Mouse (Mus musculus) olfactory bulb, adult 2 months (tissue): ENCODE data around the gene Crim1. TPM values are rescaled to one million over a fixed set of nuclear protein-coding genes. Genes with fewer than 3 reads are reported as not detected.

Experiments
- H3K27ac ChIP-seq: fragments of 200-500 bp; 2 replicates; pipeline ENCODE4 v1.5.1; 2012; ENCODE audit warnings: low read depth, low read length; ENCODE audit not compliant: insufficient read depth
- H3K4me1 ChIP-seq: fragments of 200-500 bp; 2 replicates; pipeline ENCODE4 v1.6.1; 2012; ENCODE audit warnings: low read length; ENCODE audit not compliant: control insufficient read depth, insufficient read depth
- H3K4me3 ChIP-seq: fragments of 200-500 bp; 2 replicates; pipeline ENCODE4 v1.5.1; 2012; ENCODE audit warnings: mild to moderate bottlenecking, low read depth, low read length, moderate library complexity; ENCODE audit not compliant: insufficient read depth
- CTCF ChIP-seq: fragments of 200-500 bp; IDR thresholded peaks from 2 replicates; pipeline ENCODE4 v1.5.1; 2012; ENCODE audit warnings: low read depth, mild to moderate bottlenecking, low read length, moderate library complexity; ENCODE audit not compliant: insufficient read depth
- POLR2A ChIP-seq: fragments of 200-500 bp; IDR thresholded peaks from 2 replicates; pipeline ENCODE4 v1.6.1; 2012; ENCODE audit warnings: mild to moderate bottlenecking, low read depth, low read length, moderate library complexity; ENCODE audit not compliant: insufficient read depth
- WGBS: fragments of 180-500 bp; shearing (Covaris S2); methylation state at CpG from one replicate; pipeline ENCODE4 v1.1.7; 2018; 5-methylcytosine and 5-hydroxymethylcytosine counted together
- polyA plus RNA-seq: library from polyadenylated mRNA; stranded (reverse); fragments of >200 nt; gene quantifications from 2 replicates; pipeline ENCODE4 v1.2.4, GENCODE M21; 2012; ENCODE audit warnings: low replicate concordance; ENCODE audit not compliant: missing spikeins, insufficient read depth, insufficient read length

Gene Crim1
- polyA plus RNA-seq, 1 experiment: not detected

- Histone ChIP-seq H3K27ac (no peak overlapping the region), H3K4me1 (peaks cover 3% of the 10 kb centered on the region; the same call in 1 of the 2 replicates), H3K4me3 (no peak overlapping the region)
- TF ChIP-seq POLR2A (no peak), CTCF (no peak)
- 82% methylated on average over 12 of the region's 12 CpGs for WGBS
These were observed 200.2 kb downstream of the Crim1 start for GRCm38 (mm10) chr17:78400130-78400840.

- Histone ChIP-seq H3K4me1 (peaks cover 3% of the 10 kb centered on the region; the same call in 1 of the 2 replicates), H3K4me3 (no peak overlapping the region), H3K27ac (no peak overlapping the region)
- TF ChIP-seq CTCF: no peak
- TF ChIP-seq POLR2A: no peak
- 84% methylated on average over 6 of the region's 6 CpGs for WGBS
These were observed 201.3 kb downstream of the Crim1 start for GRCm38 (mm10) chr17:78401311-78401710.

- Histone ChIP-seq H3K4me1 (peaks cover 3% of the 10 kb centered on the region; the same call in 1 of the 2 replicates), H3K4me3 (no peak overlapping the region), H3K27ac (no peak overlapping the region)
- TF ChIP-seq CTCF: no peak
- TF ChIP-seq POLR2A: no peak
- WGBS: 64% methylated on average over 4 of the region's 4 CpGs
These were observed 201.7 kb downstream of the Crim1 start for GRCm38 (mm10) chr17:78401713-78402112.

GRCm38 (mm10) chr17:78402174-78402573 lies 202.1 kb downstream of the Crim1 start:
- Histone ChIP-seq H3K4me3 (no peak overlapping the region), H3K4me1 (peaks cover 3% of the 10 kb centered on the region; the same call in 1 of the 2 replicates), H3K27ac (no peak overlapping the region)
- whole genome bisulfite sequencing: 89% methylated on average over 6 of the region's 6 CpGs
- TF ChIP-seq CTCF (no peak), POLR2A (no peak)

- Histone ChIP-seq H3K27ac (no peak overlapping the region), H3K4me1 (peaks cover 3% of the 10 kb centered on the region; the same call in 1 of the 2 replicates), H3K4me3 (no peak overlapping the region)
- TF ChIP-seq CTCF: no peak
- no peak for TF ChIP-seq POLR2A
- 89% methylated on average over 4 of the region's 4 CpGs for WGBS
These were observed 203.2 kb downstream of the Crim1 start for GRCm38 (mm10) chr17:78403229-78403628.

- TF ChIP-seq CTCF (no peak), POLR2A (no peak)
- Histone ChIP-seq H3K4me3 (no peak overlapping the region), H3K4me1 (peaks cover 3% of the 10 kb centered on the region; the same call in 1 of the 2 replicates), H3K27ac (no peak overlapping the region)
- 82% methylated on average over 9 of the region's 9 CpGs for WGBS
These were observed 203.8 kb downstream of the Crim1 start for GRCm38 (mm10) chr17:78403804-78404203.

GRCm38 (mm10) chr17:78405336-78405735 lies 205.3 kb downstream of the Crim1 start:
- H3K27ac ChIP-seq: no peak overlapping the region
- 90% methylated on average over 3 of the region's 3 CpGs for WGBS
- no peak overlapping the region for H3K4me3 ChIP-seq
- peaks cover 2% of the 10 kb centered on the region; the same call in 1 of the 2 replicates for H3K4me1 ChIP-seq
- TF ChIP-seq POLR2A (no peak), CTCF (no peak)

GRCm38 (mm10) chr17:78406854-78407253 lies 206.8 kb downstream of the Crim1 start:
- H3K4me1 ChIP-seq: no peaks in the 10 kb centered on the region
- 92% methylated on average over 10 of the region's 10 CpGs for WGBS
- no peak overlapping the region for H3K4me3 ChIP-seq
- no peak overlapping the region for H3K27ac ChIP-seq
- TF ChIP-seq CTCF: no peak
- no peak for TF ChIP-seq POLR2A

- TF ChIP-seq POLR2A: no peak
- Histone ChIP-seq H3K27ac (no peak overlapping the region), H3K4me1 (no peaks in the 10 kb centered on the region), H3K4me3 (no peak overlapping the region)
- WGBS: 91% methylated on average over 4 of the region's 4 CpGs
These were observed 207.5 kb downstream of the Crim1 start for GRCm38 (mm10) chr17:78407581-78407980.

- TF ChIP-seq POLR2A (no peak), CTCF (no peak)
- WGBS: 60% methylated on average over 10 of the region's 10 CpGs
- Histone ChIP-seq H3K4me3 (no peak overlapping the region), H3K27ac (no peak overlapping the region), H3K4me1 (no peaks in the 10 kb centered on the region)
These were observed 208.3 kb downstream of the Crim1 start for GRCm38 (mm10) chr17:78408386-78408785.
